ENCODE assay signal across 13 mouse cellular contexts in genomic region chr14:50771342-50771741, GRCm38 (mm10). TPM values are rescaled to one million over a fixed set of nuclear protein-coding genes. Genes with fewer than 3 reads are reported as not detected.
DNase-seq lines count a peak whose midpoint lies in the region; ATAC-seq and TF ChIP-seq lines count a peak whose summit lies in the region.
"Had no signal": no experiment of that assay in that cellular context is flagged by ENCODE, and none has a peak within 500 bp of the region (broad histone marks: within the 10 kb centered on the region; RNA-seq: fewer than 3 reads in every experiment).

No protein-coding gene starts in this region.

- no peak for TF ChIP-seq POLR2A in thymus, adult 2 months (IDR thresholded peaks at IDR 0.05; ENCODE audit: control insufficient read depth, extremely low read depth, insufficient read depth, low read length, poor library complexity)

- no peak for TF ChIP-seq CTCF in thymus, adult 2 months (IDR thresholded peaks at IDR 0.05; ENCODE audit: borderline replicate concordance, control insufficient read depth, extremely low read depth, insufficient read depth, low read length, poor library complexity)

- 85% methylated on average over 2 of the region's 2 CpGs for WGBS in kidney, embryonic 14.5 days
- WGBS in thymus, adult 2 months: 92% methylated on average over 2 of the region's 2 CpGs

- no peak overlapping the region for H3K4me3 ChIP-seq in kidney, embryonic 14.5 days (ENCODE audit: low read length)
- no peak overlapping the region for H3K4me3 ChIP-seq in thymus, adult 2 months (ENCODE audit: control insufficient read depth, insufficient read depth, low read length)
- H3K4me3 ChIP-seq: liver, embryonic 13.5 days; midbrain, embryonic 12.5 days had no signal

- no peaks in the 10 kb centered on the region for H3K27me3 ChIP-seq in kidney, embryonic 14.5 days (ENCODE audit: control insufficient read depth, insufficient read depth, low read length)
- H3K27me3 ChIP-seq in thymus, adult 2 months (ENCODE audit: control insufficient read depth, insufficient read depth, low read length): no peaks in the 10 kb centered on the region
- H3K27me3 ChIP-seq: liver, embryonic 13.5 days; midbrain, embryonic 12.5 days had no signal

- H3K9ac ChIP-seq in kidney, embryonic 14.5 days (ENCODE audit: low read depth, low read length): no peak overlapping the region
- H3K9ac ChIP-seq: liver, embryonic 13.5 days; midbrain, embryonic 12.5 days had no signal

- no peaks in the 10 kb centered on the region for H3K4me1 ChIP-seq in kidney, embryonic 14.5 days (ENCODE audit: control insufficient read depth, insufficient read depth, low read length)
- no peaks in the 10 kb centered on the region for H3K4me1 ChIP-seq in thymus, adult 2 months (replicated peaks; ENCODE audit: control insufficient read depth, insufficient read depth, low read length)
- H3K4me1 ChIP-seq: liver, embryonic 13.5 days; midbrain, embryonic 12.5 days had no signal

- H3K36me3 ChIP-seq in kidney, embryonic 14.5 days (ENCODE audit: control insufficient read depth, insufficient read depth, low read length): peaks cover 73% of the 10 kb centered on the region
- peaks cover 70% of the 10 kb centered on the region for H3K36me3 ChIP-seq in thymus, adult 2 months (ENCODE audit: control insufficient read depth, insufficient read depth, low read length)

- H3K9me3 ChIP-seq in kidney, embryonic 14.5 days (ENCODE audit: control insufficient read depth, low read length): no peaks in the 10 kb centered on the region
- H3K9me3 ChIP-seq: liver, embryonic 13.5 days; midbrain, embryonic 12.5 days had no signal

- H3K27ac ChIP-seq in kidney, embryonic 14.5 days (ENCODE audit: low read depth, low read length): no peak overlapping the region
- no peak overlapping the region for H3K27ac ChIP-seq in thymus, adult 2 months (ENCODE audit: control insufficient read depth, insufficient read depth, low read length)
- H3K27ac ChIP-seq: liver, embryonic 13.5 days; midbrain, embryonic 12.5 days had no signal

- no peak for ATAC-seq in kidney, embryonic 14.5 days (ENCODE audit: low FRiP score, low TSS enrichment)

- H3K4me2 ChIP-seq in kidney, embryonic 14.5 days (replicated peaks; ENCODE audit: low read depth, low read length): no peak overlapping the region
- H3K4me2 ChIP-seq: heart, embryonic 11.5 days; liver, embryonic 13.5 days; midbrain, embryonic 12.5 days had no signal

- DNase-seq in adrenal gland, postnatal 14 days: peak; percentile 14
- DNase-seq in adrenal gland, postnatal 25 days: no peak
- peak; percentile 6 to 38 for DNase-seq in kidney, postnatal 36 days
- DNase-seq in thymus, adult 2 months: peak; percentile 24
- no peak for DNase-seq in thymus, postnatal 25 days
- DNase-seq in naive thymus-derived CD4-positive, alpha-beta T cell, adult 2 months (ENCODE audit: low read depth): peak; percentile 13
- no peak for DNase-seq in left cerebral cortex, adult 11 months (ENCODE audit: low spot score)
- DNase-seq: cerebellum, adult 11-12 months; layer of hippocampus, adult 9-11 months; liver, embryonic 13.5 days had no signal

RNA-seq across cellular contexts. Expression of gene Ttc5, which starts 14.0 kb away (rescaled TPM):
- 33.6 and 40.3 TPM in 2 replicates for total RNA-seq in adrenal gland, postnatal 14 days (2021)
- 41.0 and 49.9 TPM in 2 replicates for total RNA-seq in adrenal gland, postnatal 25 days (2021)
- polyA plus RNA-seq in kidney, embryonic 14.5 days (2014; fragmentation: Nextera tagmentation; extraction: Ambion mirVana): 83.3 and 86.6 TPM in 2 replicates
- polyA plus RNA-seq in thymus, adult 2 months (2012; rRNA removed): 48.4 and 50.5 TPM in 2 replicates

RNA-seq across cellular contexts. Expression of gene Olfr749, which starts 26.4 kb away (rescaled TPM):
- not detected in 2 replicates for total RNA-seq in adrenal gland, postnatal 14 days (2021)
- total RNA-seq in adrenal gland, postnatal 25 days (2021): not detected in 2 replicates
- not detected in 2 replicates for polyA plus RNA-seq in kidney, embryonic 14.5 days (2014; fragmentation: Nextera tagmentation; extraction: Ambion mirVana)
- not detected in 2 replicates for polyA plus RNA-seq in thymus, adult 2 months (2012; rRNA removed)
- polyA plus RNA-seq: heart, embryonic 11.5 days; liver, embryonic 13.5 days; midbrain, embryonic 12.5 days had no signal

RNA-seq across cellular contexts. Expression of gene Ccnb1ip1, which starts 36.2 kb away (rescaled TPM):
- total RNA-seq in adrenal gland, postnatal 14 days (2021): not detected in 2 replicates
- not detected in 2 replicates for total RNA-seq in adrenal gland, postnatal 25 days (2021)
- polyA plus RNA-seq in kidney, embryonic 14.5 days (2014; fragmentation: Nextera tagmentation; extraction: Ambion mirVana): not detected in 2 replicates
- polyA plus RNA-seq in thymus, adult 2 months (2012; rRNA removed): not detected in 2 replicates
- polyA plus RNA-seq: heart, embryonic 11.5 days; liver, embryonic 13.5 days; midbrain, embryonic 12.5 days had no signal

RNA-seq across cellular contexts. Expression of gene Parp2, which starts 36.3 kb away (rescaled TPM):
- total RNA-seq in adrenal gland, postnatal 14 days (2021): 29.2 and 37.8 TPM in 2 replicates
- 36.9 and 37.5 TPM in 2 replicates for total RNA-seq in adrenal gland, postnatal 25 days (2021)
- polyA plus RNA-seq in kidney, embryonic 14.5 days (2014; fragmentation: Nextera tagmentation; extraction: Ambion mirVana): 75.8 and 75.9 TPM in 2 replicates
- 24.6 and 25.3 TPM in 2 replicates for polyA plus RNA-seq in thymus, adult 2 months (2012; rRNA removed)

Comparison
In these comparisons a context has a peak if more than half of its experiments do, and no peak if none do; other contexts are left out.
1. DNase-seq: peak in adrenal gland, postnatal 14 days (single experiment), kidney, postnatal 36 days (2 of 2), thymus, adult 2 months (single experiment) and naive thymus-derived CD4-positive, alpha-beta T cell, adult 2 months (single experiment); none in adrenal gland, postnatal 25 days (single experiment), thymus, postnatal 25 days (single experiment) and left cerebral cortex, adult 11 months (single experiment).